Mouse (Mus musculus) Patski (cell line): ENCODE data around the gene Prkg1. TPM values are rescaled to one million over a fixed set of nuclear protein-coding genes. Genes with fewer than 3 reads are reported as not detected.

Experiments
- ATAC-seq: fragments of 100-300 bp; one replicate; pipeline ENCODE4 v1.8.0; 2021
- CTCF ChIA-PET: fragments of 350-600 bp; sonication (Branson Sonifier 250); formaldehyde crosslinking; loops from one replicate; lab custom pipeline; 2022; ENCODE audit warnings: inconsistent platforms; lab: Charles Lee
- POLR2A ChIA-PET: fragments of 350-600 bp; sonication (Branson Sonifier 250); formaldehyde crosslinking; loops from one replicate; lab custom pipeline; 2022; ENCODE audit warnings: antibody characterized with exemption, inconsistent platforms; lab: Charles Lee
- DNase-seq: peaks from one replicate; pipeline ENCODE4 v3.0.0-alpha.2; 2011; ENCODE audit warnings: low read depth, low spot score
- H3K27me3 ChIP-seq: fragments of 371-371 bp; one replicate; pipeline ENCODE4 v1.5.1; 2021
- CTCF ChIP-seq: fragments of 100-300 bp; IDR thresholded peaks from one replicate; pipeline ENCODE4 v1.5.1; 2021
- in situ Hi-C: fragments of 300-500 bp; cut with MboI; formaldehyde crosslinking; loops from 3 replicates; pipeline ENCODE4 v1.11.1; 2018; ENCODE audit warnings: low pct_unique_long_range_greater_than_20kb, mixed read lengths
- polyA plus RNA-seq: library from polyadenylated mRNA; unstranded; gene quantifications from one replicate; pipeline ENCODE4 v1.2.3, GENCODE M21; 2021

Gene Prkg1
- polyA plus RNA-seq, 1 experiment from 2014 or later, result not detected

DNA sequence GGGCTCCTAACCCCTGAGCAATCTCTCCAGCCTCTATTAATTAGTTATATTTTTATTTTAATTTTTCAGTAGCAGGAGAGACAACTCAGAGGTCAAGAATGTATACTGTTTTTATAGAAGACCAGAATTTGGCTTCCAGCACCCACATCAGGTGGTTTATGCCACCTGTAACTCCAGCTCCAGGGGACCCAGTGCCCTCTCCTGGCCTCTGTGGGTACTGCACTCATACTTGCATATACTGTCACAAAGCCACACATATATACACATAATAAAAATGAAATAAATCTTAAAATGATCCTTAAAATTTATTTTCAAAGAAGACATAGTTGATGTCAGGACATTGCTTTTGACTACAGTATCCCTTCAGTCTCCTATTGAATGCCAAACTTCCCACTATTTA, 862.5 kb downstream of the Prkg1 start:
- DNase-seq (no peak), ATAC-seq (no peak)
- POLR2A ChIA-PET, result no interaction called here
- H3K27me3 ChIP-seq, result peaks cover 16% of the 10 kb centered on the region
- peak; percentile 59 for TF ChIP-seq CTCF
- CTCF ChIA-PET, result interaction anchor here (1.3 kb wide), 1 partner anchor 15 kb away, joined by 3 read pairs; no protein-coding TSS in a partner anchor
- in situ Hi-C loops, result no loop called here

GRCm38 (mm10) chr19:30901025-30901424, 863.8 kb downstream of the Prkg1 start:
- in situ Hi-C loops, result no loop called here
- ATAC-seq, result no peak
- POLR2A ChIA-PET, result no interaction called here
- H3K27me3 ChIP-seq, result peaks cover 6% of the 10 kb centered on the region
- CTCF ChIA-PET, result no interaction called here
- no peak for TF ChIP-seq CTCF
- DNase-seq, result no peak

GRCm38 (mm10) chr19:30890377-30890776, 874.5 kb downstream of the Prkg1 start:
- CTCF ChIA-PET, result no interaction called here
- DNase-seq (no peak), ATAC-seq (no peak)
- no peak for TF ChIP-seq CTCF
- POLR2A ChIA-PET, result no interaction called here
- in situ Hi-C loops, result no loop called here
- H3K27me3 ChIP-seq, result peaks cover 38% of the 10 kb centered on the region

GRCm38 (mm10) chr19:30889851-30890250, 875.0 kb downstream of the Prkg1 start:
- peak; percentile 44 for ATAC-seq
- DNase-seq, result no peak
- TF ChIP-seq CTCF, result no peak
- ChIA-PET POLR2A (no interaction called here), CTCF (no interaction called here)
- peaks cover 37% of the 10 kb centered on the region for H3K27me3 ChIP-seq
- in situ Hi-C loops, result no loop called here

- in situ Hi-C loops, result no loop called here
- no peaks in the 10 kb centered on the region for H3K27me3 ChIP-seq
- ChIA-PET CTCF (interaction anchor here (1.0 to 1.9 kb wide), 3 partner anchors 14 to 18 kb away, joined by 3 to 7 read pairs (median 3); no protein-coding TSS in a partner anchor), POLR2A (no interaction called here)
- DNase-seq (no peak), ATAC-seq (no peak)
- no peak for TF ChIP-seq CTCF
These were observed 903.4 kb downstream of the Prkg1 start for GRCm38 (mm10) chr19:30861441-30861840.

- peaks cover 5% of the 10 kb centered on the region for H3K27me3 ChIP-seq
- ChIA-PET POLR2A (no interaction called here), CTCF (no interaction called here)
- no peak for TF ChIP-seq CTCF
- in situ Hi-C loops, result no loop called here
- ATAC-seq (no peak), DNase-seq (no peak)
These were observed 913.8 kb downstream of the Prkg1 start for GRCm38 (mm10) chr19:30851023-30851422.

DNA sequence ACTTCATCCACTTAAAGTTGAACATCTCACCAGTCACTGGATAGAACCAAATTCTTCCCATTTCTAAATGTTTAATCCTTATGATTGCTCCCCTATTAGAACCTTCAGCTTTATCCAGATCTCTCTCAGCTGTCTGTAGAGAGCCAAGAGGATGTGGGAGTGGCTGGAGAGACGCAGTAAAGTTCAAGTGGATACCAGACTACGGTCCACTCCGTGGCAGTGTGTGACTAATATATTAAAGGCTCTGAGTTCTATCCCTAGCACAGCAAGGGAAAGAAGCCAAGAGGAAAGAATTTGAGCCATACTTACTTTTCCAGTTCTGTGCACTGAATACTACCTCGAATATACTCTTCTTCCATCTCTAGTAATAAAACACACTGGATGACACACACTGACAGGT, 919.9 kb downstream of the Prkg1 start:
- ChIA-PET CTCF (interaction anchor here (1.5 to 1.7 kb wide), 2 partner anchors 10 to 16 kb away, joined by 4 to 5 read pairs; no protein-coding TSS in a partner anchor), POLR2A (no interaction called here)
- H3K27me3 ChIP-seq, result peaks cover 25% of the 10 kb centered on the region
- in situ Hi-C loops, result loop anchor here (5.0 to 10.0 kb wide), 3 partner anchors 200 to 917 kb away; no protein-coding TSS in a partner anchor
- TF ChIP-seq CTCF, result no peak
- ATAC-seq, result no peak
- DNase-seq, result no peak

DNA sequence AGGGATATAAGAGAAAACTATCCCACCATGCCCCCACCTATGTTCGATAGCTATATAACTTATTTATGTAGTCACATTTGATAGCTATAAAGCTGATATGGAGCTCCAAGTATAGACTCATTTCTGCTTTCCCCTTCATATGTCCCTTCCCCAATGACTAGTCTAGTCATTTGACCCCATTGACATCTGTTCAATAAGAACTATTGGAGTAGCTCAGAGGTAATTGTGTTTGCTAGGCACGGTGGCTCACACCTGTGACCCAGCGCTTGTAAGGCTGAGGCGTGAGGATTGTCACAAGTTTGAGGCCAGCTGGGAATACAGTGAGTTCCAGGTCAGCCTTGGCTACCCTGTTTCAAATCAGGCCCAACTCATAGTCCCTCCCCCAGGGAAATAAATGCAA, 921.2 kb downstream of the Prkg1 start:
- ChIA-PET POLR2A (interaction anchor here (0.6 kb wide), 1 partner anchor 98 kb away, joined by 3 read pairs; no protein-coding TSS in a partner anchor), CTCF (interaction anchor here (1.0 to 1.7 kb wide), 6 partner anchors 10 to 905 kb away, joined by 3 to 8 read pairs (median 4); no protein-coding TSS in a partner anchor)
- no peak for TF ChIP-seq CTCF
- in situ Hi-C loops, result loop anchor here (5.0 to 10.0 kb wide), 3 partner anchors 201 to 919 kb away; no protein-coding TSS in a partner anchor
- DNase-seq, result no peak
- ATAC-seq, result no peak
- H3K27me3 ChIP-seq, result peaks cover 29% of the 10 kb centered on the region

- DNase-seq (no peak), ATAC-seq (peak; percentile 73)
- ChIA-PET POLR2A (no interaction called here), CTCF (interaction anchor here (1.0 to 1.7 kb wide), 6 partner anchors 11 to 905 kb away, joined by 3 to 8 read pairs (median 4); no protein-coding TSS in a partner anchor)
- peaks cover 34% of the 10 kb centered on the region for H3K27me3 ChIP-seq
- in situ Hi-C loops, result loop anchor here (5.0 to 10.0 kb wide), 3 partner anchors 202 to 919 kb away; no protein-coding TSS in a partner anchor
- no peak for TF ChIP-seq CTCF
These were observed 921.7 kb downstream of the Prkg1 start for GRCm38 (mm10) chr19:30843052-30843564.

DNA sequence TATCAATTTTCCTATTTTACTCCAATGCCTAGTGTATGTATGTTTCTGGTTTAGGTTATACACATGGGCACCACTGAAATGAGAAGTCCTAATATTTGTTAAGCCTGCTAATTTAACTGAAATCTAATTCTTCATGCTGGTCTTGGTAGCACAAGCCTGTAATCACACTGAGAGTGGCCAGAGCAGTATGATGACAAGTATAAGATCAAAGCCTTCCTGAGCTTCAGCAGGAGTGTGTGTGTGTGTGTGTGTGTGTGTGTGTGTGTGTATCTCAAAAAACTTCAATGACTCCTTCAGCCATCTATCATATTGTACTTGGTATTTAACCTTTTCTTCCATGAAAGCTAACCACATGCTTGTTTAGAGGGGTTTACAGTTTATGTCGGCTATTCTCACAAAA, 922.2 kb downstream of the Prkg1 start:
- no peak for TF ChIP-seq CTCF
- DNase-seq (no peak), ATAC-seq (no peak)
- peaks cover 39% of the 10 kb centered on the region for H3K27me3 ChIP-seq
- CTCF ChIA-PET, result interaction anchor here (1.0 to 1.5 kb wide), 4 partner anchors 18 to 906 kb away, joined by 3 to 7 read pairs (median 4); no protein-coding TSS in a partner anchor
- in situ Hi-C loops, result loop anchor here (5.0 to 10.0 kb wide), 3 partner anchors 202 to 920 kb away; no protein-coding TSS in a partner anchor
- POLR2A ChIA-PET, result no interaction called here

- ChIA-PET CTCF (no interaction called here), POLR2A (no interaction called here)
- no peak for ATAC-seq
- TF ChIP-seq CTCF, result no peak
- H3K27me3 ChIP-seq, result peaks cover 32% of the 10 kb centered on the region
- no peak for DNase-seq
- in situ Hi-C loops, result loop anchor here (10.0 kb wide), 1 partner anchor 168 kb away; no protein-coding TSS in a partner anchor
These were observed 931.7 kb downstream of the Prkg1 start for GRCm38 (mm10) chr19:30833045-30833651.
